Mouse (Mus musculus): ENCODE results near the gene St8sia1.

The St8sia1 gene

DNA sequence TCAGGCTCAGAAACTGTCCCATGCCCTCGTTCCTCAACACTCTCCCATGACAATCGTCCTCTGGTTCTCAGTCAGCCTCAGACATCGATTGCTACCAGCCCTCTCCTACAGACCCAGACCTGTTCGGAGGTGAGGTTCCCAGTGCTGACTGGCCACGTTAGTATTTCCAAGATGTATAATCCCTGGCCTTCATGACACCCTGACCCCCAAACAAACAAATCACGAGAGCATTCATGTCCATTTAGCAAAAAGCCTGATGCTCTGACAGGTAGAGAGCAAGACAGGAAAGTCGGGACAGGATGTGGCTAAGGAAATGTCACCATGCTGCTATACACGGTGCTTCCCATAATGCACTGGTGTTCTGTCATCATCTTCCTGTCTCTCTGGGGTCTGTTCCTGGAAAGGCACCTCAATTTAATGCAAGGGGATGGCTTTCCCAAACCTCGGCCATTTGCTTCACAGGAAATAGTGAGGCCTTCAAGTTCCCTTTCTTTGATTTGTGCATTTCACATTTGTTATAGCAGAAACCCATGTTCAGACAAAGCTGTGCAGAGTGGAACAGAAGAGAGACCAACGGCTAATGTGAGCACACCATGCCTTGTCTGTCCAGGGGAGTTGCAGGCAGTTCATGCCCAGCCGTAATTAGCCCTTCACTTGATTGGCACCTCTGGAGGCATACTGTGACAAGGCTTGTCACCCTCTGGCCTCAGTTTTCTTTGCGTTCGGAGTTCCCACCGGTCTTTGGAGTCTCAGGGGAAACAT is 184.3 kb downstream of the St8sia1 start:
- DNase-seq: no peak

DNA sequence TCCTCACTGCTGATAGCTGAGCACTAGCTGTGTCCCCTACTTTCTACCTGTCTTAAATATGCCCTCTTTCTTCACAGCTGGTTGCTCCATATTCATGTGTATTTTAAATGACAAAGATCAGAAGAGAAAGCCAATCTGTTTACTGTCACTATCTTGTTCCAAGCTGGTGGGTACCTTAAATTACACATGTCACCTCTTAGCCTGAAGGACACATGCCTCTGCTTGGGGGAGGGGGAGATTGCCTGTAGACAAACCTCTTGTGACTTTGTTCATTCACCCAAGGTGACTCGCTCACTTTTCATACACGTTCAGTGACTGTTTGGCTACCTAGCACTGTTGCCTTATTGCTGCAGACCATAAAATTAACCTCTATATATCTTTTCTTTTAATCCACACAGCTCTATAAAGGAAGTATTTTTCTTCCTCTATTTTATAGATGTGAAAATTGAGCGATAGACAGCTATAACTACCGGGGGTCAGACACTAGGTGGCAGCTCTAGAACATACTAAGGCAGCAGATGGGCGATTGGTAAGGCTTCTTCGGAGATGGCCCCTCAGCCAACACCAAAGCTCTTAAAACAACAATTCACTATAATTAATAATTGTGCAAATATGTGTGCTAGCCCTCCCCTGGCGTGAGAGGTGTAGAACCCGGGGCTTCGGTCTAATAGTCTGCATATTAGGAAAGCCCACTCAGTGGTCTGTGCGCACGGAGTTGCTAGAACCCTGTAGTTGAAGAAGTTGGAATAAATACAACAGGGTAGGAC is 185.0 kb downstream of the St8sia1 start:
- peak; percentile 54 for DNase-seq

DNA sequence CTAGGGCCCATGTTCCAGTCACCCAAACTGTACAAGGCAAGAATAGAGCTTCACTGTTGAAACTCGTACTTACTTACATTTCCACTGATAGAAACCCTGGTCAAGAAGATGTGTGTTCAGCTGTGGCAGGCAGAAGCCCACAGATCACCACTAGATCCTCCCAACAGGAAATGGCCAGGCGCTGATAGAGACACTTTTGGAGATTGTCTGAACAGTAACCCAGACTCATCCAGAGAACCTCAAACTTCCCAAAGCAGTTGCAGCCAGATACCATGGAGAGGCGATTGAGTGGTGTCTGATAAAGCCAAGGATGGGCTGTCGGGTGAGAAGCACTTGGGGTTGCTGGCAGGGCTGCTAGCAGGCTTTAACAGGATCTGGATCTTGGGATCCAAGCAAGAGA is 187.3 kb downstream of the St8sia1 start:
- no peak for DNase-seq

DNA sequence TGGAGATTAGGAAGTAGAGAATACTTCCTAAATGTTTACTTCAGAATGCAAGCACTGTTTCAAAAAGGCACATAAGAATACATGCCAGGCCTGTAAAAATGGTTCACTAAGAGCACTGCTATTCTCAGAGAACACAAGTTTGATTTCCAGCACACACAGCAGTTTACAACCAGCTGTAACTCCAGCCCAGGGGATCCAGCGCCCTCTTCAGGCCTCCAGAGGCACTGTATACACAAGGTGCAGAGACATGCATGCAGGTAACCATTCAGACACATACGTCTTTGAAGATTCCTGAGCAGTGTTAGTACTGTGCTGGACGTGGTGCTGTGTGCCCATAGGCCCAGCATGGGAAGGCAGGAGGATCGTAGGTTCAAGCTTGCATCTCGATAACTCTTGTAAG is 190.7 kb downstream of the St8sia1 start:
- no peak for DNase-seq

DNA sequence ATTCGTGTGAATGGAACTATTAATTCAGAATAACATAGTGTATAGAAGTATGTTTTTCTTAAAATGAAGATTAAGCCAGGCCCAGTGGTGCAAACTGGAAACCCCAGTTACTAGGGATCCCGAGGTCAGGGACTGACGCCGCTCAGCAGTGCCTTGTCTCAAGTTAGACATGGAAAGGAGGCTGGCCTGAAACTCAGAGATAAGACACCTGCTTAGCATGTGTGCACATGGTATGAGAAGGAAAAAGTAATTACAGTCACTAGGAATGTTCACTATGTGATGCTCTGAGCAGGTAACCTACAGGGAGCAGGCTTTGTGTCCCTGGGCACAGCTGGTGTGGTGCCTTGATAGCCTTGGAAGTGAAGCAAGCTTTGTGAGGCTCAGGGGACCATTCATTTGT is 192.6 kb downstream of the St8sia1 start:
- no peak for DNase-seq
